Mouse (Mus musculus) intestine, embryonic 16.5 days (tissue): ENCODE measurements around the gene Ptpn7. TPM values are rescaled to one million over a fixed set of nuclear protein-coding genes. Genes with fewer than 3 reads are reported as not detected.

Experiments used
- ATAC-seq: fragments of 200-750 bp; cut with Nextera tagmentation; 2 replicates; pipeline ENCODE4 v1.8.0; 2017; ENCODE audit warnings: moderate TSS enrichment, moderate library complexity
- H3K27ac ChIP-seq: fragments of 300-500 bp; sonication (generic); 2 replicates; pipeline ENCODE4 v1.5.1; 2014; ENCODE audit warnings: mild to moderate bottlenecking, low read length
- H3K27me3 ChIP-seq: fragments of 300-500 bp; sonication (generic); replicated peaks from 2 replicates; pipeline ENCODE4 v1.6.1; 2014; ENCODE audit warnings: low read length, control low read depth, mixed read lengths; ENCODE audit not compliant: control insufficient read depth, insufficient read depth
- H3K36me3 ChIP-seq: fragments of 300-500 bp; sonication (generic); 2 replicates; pipeline ENCODE4 v1.6.1; 2014; ENCODE audit warnings: low read length, control low read depth; ENCODE audit not compliant: control insufficient read depth, insufficient read depth
- H3K4me1 ChIP-seq: fragments of 300-500 bp; sonication (generic); 2 replicates; pipeline ENCODE4 v1.6.1; 2014; ENCODE audit warnings: low read length, control low read depth, mixed read lengths; ENCODE audit not compliant: control insufficient read depth, insufficient read depth
- H3K4me2 ChIP-seq: fragments of 300-500 bp; sonication (generic); 2 replicates; pipeline ENCODE4 v1.6.1; 2014; ENCODE audit warnings: low read depth, low read length, control low read depth
- H3K4me3 ChIP-seq: fragments of 300-500 bp; sonication (generic); 2 replicates; pipeline ENCODE4 v1.5.1; 2014; ENCODE audit warnings: mild to moderate bottlenecking, low read length
- H3K9ac ChIP-seq: fragments of 300-500 bp; sonication (generic); 2 replicates; pipeline ENCODE4 v1.6.1; 2014; ENCODE audit warnings: low read depth, low read length
- H3K9me3 ChIP-seq: fragments of 300-500 bp; sonication (generic); 2 replicates; pipeline ENCODE4 v1.6.1; 2016; ENCODE audit warnings: low read length, control low read depth; ENCODE audit not compliant: control insufficient read depth
- WGBS: fragments of 180-500 bp; shearing (Covaris S2); extraction: QIAGEN DNeasy Blood & Tissue Kit; methylation state at CpG from one replicate; pipeline ENCODE4 v1.1.7; 2014; 5-methylcytosine and 5-hydroxymethylcytosine counted together
- polyA plus RNA-seq: library from polyadenylated mRNA; unstranded; fragments of >200 nt; fragmentation: Nextera tagmentation; extraction: Ambion mirVana; gene quantifications from 2 replicates; pipeline ENCODE4 v1.2.1, GENCODE M21; 2015

Ptpn7 gene
- 2.2 and 2.9 TPM in 2 replicates for polyA plus RNA-seq

DNA sequence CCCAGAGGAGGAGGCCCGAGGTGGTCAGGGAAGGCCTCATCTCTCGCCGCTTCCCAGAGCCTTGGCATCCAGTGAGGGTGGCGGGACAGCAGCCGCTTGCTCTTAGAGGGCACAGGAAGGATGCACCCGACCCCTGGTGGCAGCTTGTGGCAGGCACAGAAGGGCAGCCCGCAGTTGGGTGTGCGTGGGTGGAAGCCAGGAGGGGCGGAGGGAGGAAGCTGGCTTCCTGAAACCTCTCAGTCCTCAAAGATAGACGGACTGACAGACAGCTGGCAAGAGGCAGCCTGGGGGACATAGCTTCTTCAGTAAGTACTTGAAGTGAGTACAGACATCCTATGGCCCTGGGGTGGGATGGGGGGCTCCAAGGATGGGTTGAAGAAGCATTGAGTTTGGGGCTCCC is at the start of gene Ptpn7:
Ptpn7 (plus strand) TSS at position 228 of the 400 bp plus-strand sequence.
- H3K4me2 ChIP-seq, result no peak within 1 kb of the TSS
- peak; percentile 59; the same call in 1 of the 2 replicates for ATAC-seq

GRCm38 (mm10) chr1:135083465-135083864 is 49.0 kb upstream of the Ptpn7 start:
- H3K9ac ChIP-seq, result no peak overlapping the region
- H3K4me3 ChIP-seq, result no peak overlapping the region
- no peak overlapping the region for H3K4me2 ChIP-seq
- ATAC-seq, result no peak
- 72% methylated on average over 9 of the region's 9 CpGs for WGBS
- no peaks in the 10 kb centered on the region for H3K36me3 ChIP-seq
- no peaks in the 10 kb centered on the region for H3K9me3 ChIP-seq
- no peaks in the 10 kb centered on the region for H3K4me1 ChIP-seq
- H3K27me3 ChIP-seq, result peaks cover 31% of the 10 kb centered on the region
- H3K27ac ChIP-seq, result no peak overlapping the region

More for the DNA sequence above, at the start of gene Ptpn7:
- Histone ChIP-seq H3K27ac (peak within 1 kb of the TSS; percentile 13; the same call in 1 of the 2 replicates), H3K27me3 (peaks cover 5% of the 10 kb centered on the region; the same call in 1 of the 2 replicates), H3K4me1 (0 out of 2 replicates have a peak, but pooled peaks cover 7% of the 10 kb centered on the region), H3K9ac (peak within 1 kb of the TSS; percentile 10; the same call in 1 of the 2 replicates), H3K9me3 (no peaks in the 10 kb centered on the region), H3K4me3 (no peak within 1 kb of the TSS), H3K36me3 (no peaks in the 10 kb centered on the region)
- 42% methylated on average over 10 of the region's 10 CpGs for WGBS

DNA sequence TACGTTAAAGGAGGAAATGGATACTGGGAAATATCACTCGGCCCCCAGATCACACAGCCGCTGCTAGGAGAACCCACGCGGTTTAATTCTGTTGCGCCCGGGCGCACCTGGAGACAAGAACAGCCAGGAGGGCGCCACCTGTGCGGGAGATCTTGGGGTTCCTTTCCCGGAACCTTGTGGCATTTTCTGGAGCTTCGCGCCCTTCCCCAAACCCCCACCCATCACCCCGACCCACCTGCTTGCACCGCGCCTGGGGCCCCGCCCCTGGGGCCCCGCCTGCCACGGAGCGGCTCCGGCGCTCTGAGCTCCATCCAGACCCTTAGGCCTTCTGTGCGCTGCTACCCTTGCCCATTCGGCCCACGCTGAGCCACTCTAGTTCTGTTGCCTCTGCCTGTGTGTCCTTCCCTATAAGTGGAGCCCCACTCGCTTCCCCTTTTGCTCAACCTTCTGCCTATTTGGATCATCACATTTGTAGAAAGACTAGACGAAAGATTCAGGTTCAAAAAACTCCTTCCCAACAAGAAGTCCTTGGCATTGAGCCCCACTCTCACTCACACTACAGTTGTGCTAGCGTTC is 47.1 kb upstream of the Ptpn7 start:
- no peaks in the 10 kb centered on the region for H3K4me1 ChIP-seq
- no peak overlapping the region for H3K27ac ChIP-seq
- 0 out of 2 replicates have a peak overlapping the region, but pooled peaks have one; percentile 6 for H3K4me2 ChIP-seq
- H3K9me3 ChIP-seq, result no peaks in the 10 kb centered on the region
- H3K9ac ChIP-seq, result no peak overlapping the region
- 13% methylated on average over 28 of the region's 28 CpGs for WGBS
- peaks cover 31% of the 10 kb centered on the region for H3K27me3 ChIP-seq
- no peaks in the 10 kb centered on the region for H3K36me3 ChIP-seq
- no peak for ATAC-seq
- no peak overlapping the region for H3K4me3 ChIP-seq

- Histone ChIP-seq H3K4me1 (no peaks in the 10 kb centered on the region), H3K36me3 (no peaks in the 10 kb centered on the region), H3K27me3 (peaks cover 31% of the 10 kb centered on the region), H3K27ac (no peak overlapping the region), H3K9me3 (no peaks in the 10 kb centered on the region), H3K4me2 (no peak overlapping the region), H3K9ac (no peak overlapping the region), H3K4me3 (no peak overlapping the region)
- 26% methylated on average over 7 of the region's 7 CpGs for WGBS
- no peak for ATAC-seq
These were observed 46.5 kb upstream of the Ptpn7 start for GRCm38 (mm10) chr1:135086015-135086414.

DNA sequence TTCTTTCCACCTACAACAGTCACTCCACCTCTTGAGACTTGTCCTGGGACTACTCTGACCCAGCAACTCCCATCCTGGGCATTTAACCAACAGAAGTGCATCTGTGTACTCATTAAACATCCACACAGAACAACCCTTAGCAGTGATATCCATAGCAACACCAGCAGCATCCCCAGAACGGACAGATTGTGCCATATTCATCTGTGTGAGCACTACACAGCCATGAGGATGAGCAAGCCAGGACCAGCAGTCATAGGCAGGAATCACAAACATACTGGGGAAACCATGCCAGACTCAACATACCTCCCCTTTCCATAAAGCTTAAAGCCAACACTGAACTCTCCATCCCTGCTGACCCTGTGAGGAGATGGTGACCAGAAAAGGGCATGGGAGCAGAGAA is 45.1 kb upstream of the Ptpn7 start:
- H3K4me1 ChIP-seq, result no peaks in the 10 kb centered on the region
- H3K9me3 ChIP-seq, result no peaks in the 10 kb centered on the region
- peaks cover 31% of the 10 kb centered on the region for H3K27me3 ChIP-seq
- H3K9ac ChIP-seq, result no peak overlapping the region
- H3K4me2 ChIP-seq, result no peak overlapping the region
- H3K27ac ChIP-seq, result no peak overlapping the region
- 56% methylated on average over 1 of the region's 1 CpGs for WGBS
- no peaks in the 10 kb centered on the region for H3K36me3 ChIP-seq
- no peak for ATAC-seq
- H3K4me3 ChIP-seq, result no peak overlapping the region

GRCm38 (mm10) chr1:135089626-135090025 is 42.9 kb upstream of the Ptpn7 start:
- WGBS, result 79% methylated on average over 10 of the region's 10 CpGs
- Histone ChIP-seq H3K27me3 (peaks cover 28% of the 10 kb centered on the region), H3K4me3 (no peak overlapping the region), H3K9ac (no peak overlapping the region), H3K27ac (no peak overlapping the region), H3K9me3 (no peaks in the 10 kb centered on the region), H3K36me3 (no peaks in the 10 kb centered on the region), H3K4me2 (no peak overlapping the region), H3K4me1 (no peaks in the 10 kb centered on the region)
- ATAC-seq, result no peak

GRCm38 (mm10) chr1:135090914-135091313 is 41.6 kb upstream of the Ptpn7 start:
- H3K27me3 ChIP-seq, result peaks cover 15% of the 10 kb centered on the region
- ATAC-seq, result no peak
- H3K4me1 ChIP-seq, result no peaks in the 10 kb centered on the region
- no peaks in the 10 kb centered on the region for H3K9me3 ChIP-seq
- no peak overlapping the region for H3K9ac ChIP-seq
- WGBS, result 62% methylated on average over 3 of the region's 3 CpGs
- H3K36me3 ChIP-seq, result no peaks in the 10 kb centered on the region
- H3K4me3 ChIP-seq, result no peak overlapping the region
- H3K27ac ChIP-seq, result no peak overlapping the region
- H3K4me2 ChIP-seq, result no peak overlapping the region

DNA sequence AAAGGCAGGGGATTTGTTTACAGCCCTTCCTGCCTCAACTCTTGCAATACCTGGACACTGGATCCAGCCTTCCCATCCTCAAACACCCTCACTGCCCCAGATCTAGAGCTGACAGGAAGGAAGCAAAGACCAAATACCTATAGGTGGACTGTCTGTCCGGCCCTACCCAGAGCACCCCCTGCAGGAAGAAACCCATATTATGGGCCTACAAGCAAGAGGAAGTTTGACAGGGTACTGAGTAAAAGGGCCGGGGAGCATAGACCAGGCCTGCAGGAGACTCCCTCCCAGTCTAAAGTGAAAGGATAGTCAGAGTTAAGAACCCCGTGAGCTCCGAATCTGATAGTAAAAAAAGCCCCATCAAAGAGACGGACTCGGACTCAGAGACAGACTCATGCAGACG is 37.8 kb upstream of the Ptpn7 start:
- H3K4me2 ChIP-seq, result no peak overlapping the region
- H3K9ac ChIP-seq, result no peak overlapping the region
- no peaks in the 10 kb centered on the region for H3K9me3 ChIP-seq
- H3K36me3 ChIP-seq, result no peaks in the 10 kb centered on the region
- H3K4me1 ChIP-seq, result no peaks in the 10 kb centered on the region
- H3K4me3 ChIP-seq, result no peak overlapping the region
- no peaks in the 10 kb centered on the region for H3K27me3 ChIP-seq
- WGBS, result 71% methylated on average over 7 of the region's 7 CpGs
- H3K27ac ChIP-seq, result no peak overlapping the region
- ATAC-seq, result no peak

DNA sequence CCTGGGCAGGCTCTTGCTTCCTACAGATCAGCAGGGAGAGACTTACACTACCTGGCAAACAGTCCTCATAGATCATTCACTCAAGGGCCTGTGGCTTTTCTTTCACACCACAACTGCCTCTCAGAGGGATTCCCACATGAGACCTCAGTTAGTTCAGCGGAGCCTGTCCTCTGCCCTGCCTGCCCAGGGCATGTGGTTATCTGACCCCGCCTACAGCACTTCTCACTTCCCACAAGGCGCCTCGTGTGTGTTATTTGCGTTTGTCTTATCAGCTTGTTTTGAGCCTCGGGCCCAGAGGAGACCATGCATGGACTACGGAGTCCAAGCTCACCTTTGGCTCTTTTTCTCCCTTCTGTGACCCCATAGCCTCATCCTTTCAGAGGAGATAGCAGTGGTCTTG is 37.3 kb upstream of the Ptpn7 start:
- H3K27me3 ChIP-seq, result peaks cover 2% of the 10 kb centered on the region; the same call in 1 of the 2 replicates
- H3K9ac ChIP-seq, result no peak overlapping the region
- H3K4me2 ChIP-seq, result no peak overlapping the region
- no peaks in the 10 kb centered on the region for H3K4me1 ChIP-seq
- H3K36me3 ChIP-seq, result no peaks in the 10 kb centered on the region
- no peaks in the 10 kb centered on the region for H3K9me3 ChIP-seq
- WGBS, result 35% methylated on average over 7 of the region's 7 CpGs
- no peak overlapping the region for H3K27ac ChIP-seq
- no peak for ATAC-seq
- no peak overlapping the region for H3K4me3 ChIP-seq

GRCm38 (mm10) chr1:135096312-135096711 is 36.2 kb upstream of the Ptpn7 start:
- Histone ChIP-seq H3K9ac (no peak overlapping the region), H3K36me3 (no peaks in the 10 kb centered on the region), H3K27me3 (peaks cover 7% of the 10 kb centered on the region; the same call in 1 of the 2 replicates), H3K4me3 (no peak overlapping the region), H3K27ac (no peak overlapping the region), H3K4me1 (no peaks in the 10 kb centered on the region), H3K4me2 (no peak overlapping the region), H3K9me3 (no peaks in the 10 kb centered on the region)
- ATAC-seq, result no peak
- 74% methylated on average over 11 of the region's 11 CpGs for WGBS
